30 mouse cellular contexts compared by ENCODE assay signal in the genomic region with DNA sequence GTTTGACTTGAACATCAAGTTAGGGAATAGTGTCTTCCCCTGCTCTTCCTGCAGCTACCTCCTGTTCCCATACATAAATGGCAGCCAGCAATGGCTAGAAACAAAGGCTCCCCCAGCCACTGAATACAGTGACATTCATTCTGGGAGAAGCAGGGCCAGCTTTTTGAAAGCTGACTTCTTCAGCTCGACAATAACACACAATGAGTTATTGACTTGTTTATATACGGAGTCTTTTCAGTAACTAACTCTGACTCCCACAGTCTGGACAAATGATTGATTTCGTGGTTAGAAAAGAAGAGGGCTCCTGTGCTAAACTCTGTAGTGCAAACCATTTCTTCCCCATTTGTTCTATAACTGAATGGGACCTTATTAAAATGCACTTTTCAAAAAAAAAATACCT.
A peak's percentile ranks its signal among the peaks of the same experiment; 100 is the strongest.
DNase-seq lines count a peak whose midpoint lies in the region; ATAC-seq lines count a peak whose summit lies in the region.
"Had no signal": no experiment of that assay in that cellular context is flagged by ENCODE, and none has a peak within 500 bp of the region (broad histone marks: within the 10 kb centered on the region; RNA-seq: fewer than 3 reads in every experiment).

No protein-coding gene starts in this region.

- peak; percentile 89 for ATAC-seq in neural tube, embryonic 12.5 days (ENCODE audit: low FRiP score, low read depth)
- ATAC-seq in neural tube, embryonic 15.5 days (ENCODE audit: low FRiP score) = no peak
- ATAC-seq: activated CD4-positive, CD25-positive, alpha-beta regulatory T cell, adult 4 months; forebrain, embryonic 16.5 days; liver, embryonic 12.5 days; liver, postnatal 0 days had no signal

- intact Hi-C loops in heart, postnatal 14 days (cut with DNase I) = no loop called here

- WGBS in neural tube, embryonic 12.5 days = 16% methylated on average over 3 of the region's 3 CpGs
- WGBS in neural tube, embryonic 15.5 days = 8% methylated on average over 3 of the region's 3 CpGs

- no peaks in the 10 kb centered on the region for H3K4me1 ChIP-seq in neural tube, embryonic 12.5 days
- no peaks in the 10 kb centered on the region for H3K4me1 ChIP-seq in neural tube, embryonic 15.5 days
- H3K4me1 ChIP-seq: heart, embryonic 12.5 days; kidney, embryonic 15.5 days; liver, embryonic 12.5 days; stomach, embryonic 15.5 days had no signal

- no peaks in the 10 kb centered on the region for H3K9me3 ChIP-seq in neural tube, embryonic 12.5 days
- no peaks in the 10 kb centered on the region for H3K9me3 ChIP-seq in neural tube, embryonic 15.5 days (replicated peaks)
- H3K9me3 ChIP-seq: heart, embryonic 12.5 days; kidney, embryonic 15.5 days; liver, embryonic 12.5 days; stomach, embryonic 15.5 days had no signal

- no peak overlapping the region for H3K9ac ChIP-seq in neural tube, embryonic 12.5 days
- no peak overlapping the region for H3K9ac ChIP-seq in neural tube, embryonic 15.5 days (replicated peaks)
- H3K9ac ChIP-seq: heart, embryonic 12.5 days; kidney, embryonic 15.5 days; liver, embryonic 12.5 days; liver, postnatal 0 days; stomach, embryonic 15.5 days had no signal

- no peaks in the 10 kb centered on the region for H3K27me3 ChIP-seq in neural tube, embryonic 12.5 days (replicated peaks)
- H3K27me3 ChIP-seq in neural tube, embryonic 15.5 days (replicated peaks) = no peaks in the 10 kb centered on the region
- H3K27me3 ChIP-seq: CH12.LX; heart, embryonic 12.5 days; kidney, embryonic 15.5 days; liver, embryonic 12.5 days; stomach, embryonic 15.5 days had no signal

- no peaks in the 10 kb centered on the region for H3K36me3 ChIP-seq in neural tube, embryonic 12.5 days
- no peaks in the 10 kb centered on the region for H3K36me3 ChIP-seq in neural tube, embryonic 15.5 days
- H3K36me3 ChIP-seq: heart, embryonic 12.5 days; kidney, embryonic 15.5 days; liver, embryonic 12.5 days; stomach, embryonic 15.5 days had no signal

- DNase-seq in embryo, embryonic 10 days (ENCODE audit: low spot score) = peak; percentile 28
- no peak for DNase-seq in embryo, embryonic 9.5 days (ENCODE audit: extremely low spot score)
- peak; percentile 57 for DNase-seq in mesoderm, embryonic 11.5 days (ENCODE audit: low read depth, low spot score)
- no peak for DNase-seq in cerebellum, postnatal 10 days
- no peak for DNase-seq in layer of hippocampus, adult 18-20 months (ENCODE audit: low spot score in 2 of 2)
- DNase-seq in heart, postnatal 14 days = no peak
- DNase-seq: adrenal gland, adult 2 months; adrenal gland, postnatal 36 days; cerebellum, adult 11-12 months; cerebellum, adult 9-11 months; gastrocnemius, adult 2 months; heart, adult 2 months; kidney, adult 18-20 months; kidney, postnatal 36 days; left cerebral cortex, postnatal 4 days; liver, postnatal 0 days; lung, postnatal 36 days; midbrain, embryonic 14.5 days; right cerebral cortex, postnatal 25 days; thymus, postnatal 25 days had no signal

- no peak overlapping the region for H3K27ac ChIP-seq in neural tube, embryonic 12.5 days
- no peak overlapping the region for H3K27ac ChIP-seq in neural tube, embryonic 15.5 days (replicated peaks)
- H3K27ac ChIP-seq: gastrocnemius, adult 2 months; heart, adult 2 months; kidney, embryonic 15.5 days; liver, embryonic 12.5 days; stomach, embryonic 15.5 days had no signal

- no peak overlapping the region for H3K4me2 ChIP-seq in neural tube, embryonic 12.5 days (replicated peaks)
- H3K4me2 ChIP-seq in neural tube, embryonic 15.5 days = no peak overlapping the region
- H3K4me2 ChIP-seq: heart, embryonic 12.5 days; kidney, embryonic 15.5 days; liver, embryonic 12.5 days; stomach, embryonic 15.5 days had no signal

- no peak overlapping the region for H3K4me3 ChIP-seq in neural tube, embryonic 12.5 days
- no peak overlapping the region for H3K4me3 ChIP-seq in neural tube, embryonic 15.5 days (replicated peaks)
- H3K4me3 ChIP-seq: erythroblast, embryonic 14.5 days; gastrocnemius, adult 2 months; heart, adult 2 months; heart, embryonic 12.5 days; kidney, embryonic 15.5 days; liver, embryonic 12.5 days; stomach, embryonic 15.5 days had no signal

Comparison
In these comparisons a context has a peak if more than half of its experiments do, and no peak if none do; other contexts are left out.
1. DNase-seq: peak in embryo, embryonic 10 days (single experiment) and mesoderm, embryonic 11.5 days (single experiment); none in embryo, embryonic 9.5 days (single experiment), cerebellum, postnatal 10 days (0 of 2), layer of hippocampus, adult 18-20 months (0 of 2) and heart, postnatal 14 days (0 of 2).